Mouse (Mus musculus) colon, adult 2 months (tissue): ENCODE measurements around the gene Nap1l5. TPM values are rescaled to one million over a fixed set of nuclear protein-coding genes. Genes with fewer than 3 reads are reported as not detected.

ENCODE experiments used
- polyA plus RNA-seq: library from polyadenylated mRNA; depleted of rRNA; stranded (reverse); fragments of >200 nt; gene quantifications from 2 replicates; pipeline ENCODE4 v1.2.3, GENCODE M21; 2012; rRNA removed

Gene Nap1l5
- 4.5 and 5.1 TPM in 2 replicates for polyA plus RNA-seq

GRCm38 (mm10) chr6:58906852-58907261 lies at the start of gene Nap1l5:
Gene Nap1l5 (minus strand): TSS chr6:58907076.

Other genes with a start within 250 kb of the Nap1l5 start
- 10.9 and 15.9 TPM in 2 replicates for gene Herc3, start 75.6 kb downstream of the Nap1l5 start, polyA plus RNA-seq
- 4.1 and 6.0 TPM in 2 replicates for gene Fam13a, start 117.5 kb upstream of the Nap1l5 start, polyA plus RNA-seq